Mouse (Mus musculus): ENCODE measurements around the gene Actn3. TPM values are rescaled to one million over a fixed set of nuclear protein-coding genes. Genes with fewer than 3 reads are reported as not detected.
"Not testable (repeated sequence)": the region's sequence is repeated elsewhere in the genome, so short reads cannot be mapped to it uniquely, and the experiment has no call there.

The Actn3 gene
- polyA plus RNA-seq, 1 experiment from 2014 or later, result 3.5 TPM

GRCm38 (mm10) chr19:4874613-4875012 lies 3.1 kb downstream of the Actn3 start:
- H3K9me3 ChIP-seq (ENCODE audit: control insufficient read depth, low read length); ATAC-seq; H3K4me3 ChIP-seq (ENCODE audit: low read length); H3K4me2 ChIP-seq (ENCODE audit: low read length); H3K27me3 ChIP-seq (replicated peaks; ENCODE audit: control insufficient read depth, insufficient read depth, low read length); H3K9ac ChIP-seq (ENCODE audit: low read depth, low read length); H3K27ac ChIP-seq (ENCODE audit: low read depth, low read length); H3K36me3 ChIP-seq (ENCODE audit: control insufficient read depth, insufficient read depth, low read length): not testable (repeated sequence)
- WGBS, result 89% methylated on average over 1 of the region's 1 CpGs
- peaks cover 13% of the 10 kb centered on the region for H3K4me1 ChIP-seq (ENCODE audit: control insufficient read depth, insufficient read depth, low read depth, low read length)

GRCm38 (mm10) chr19:4865147-4865546 lies 12.6 kb downstream of the Actn3 start:
- Histone ChIP-seq H3K9ac (ENCODE audit: low read depth, low read length) (peak overlapping the region; percentile 24; the same call in 1 of the 2 replicates), H3K27ac (ENCODE audit: low read depth, low read length) (no peak overlapping the region), H3K4me2 (ENCODE audit: low read length) (no peak overlapping the region), H3K27me3 (replicated peaks; ENCODE audit: control insufficient read depth, insufficient read depth, low read length) (no peaks in the 10 kb centered on the region), H3K4me3 (ENCODE audit: low read length) (no peak overlapping the region), H3K9me3 (ENCODE audit: control insufficient read depth, low read length) (no peaks in the 10 kb centered on the region), H3K4me1 (ENCODE audit: control insufficient read depth, insufficient read depth, low read depth, low read length) (no peaks in the 10 kb centered on the region), H3K36me3 (ENCODE audit: control insufficient read depth, insufficient read depth, low read length) (0 out of 2 replicates have a peak, but pooled peaks cover 6% of the 10 kb centered on the region)
- WGBS, result 6% methylated on average over 17 of the region's 17 CpGs
- no peak for ATAC-seq

GRCm38 (mm10) chr19:4863048-4863447 lies 14.7 kb downstream of the Actn3 start:
- Histone ChIP-seq H3K36me3 (ENCODE audit: control insufficient read depth, insufficient read depth, low read length) (peaks cover 10% of the 10 kb centered on the region; the same call in 1 of the 2 replicates), H3K27me3 (replicated peaks; ENCODE audit: control insufficient read depth, insufficient read depth, low read length) (no peaks in the 10 kb centered on the region), H3K4me2 (ENCODE audit: low read length) (no peak overlapping the region), H3K27ac (ENCODE audit: low read depth, low read length) (no peak overlapping the region), H3K9ac (ENCODE audit: low read depth, low read length) (no peak overlapping the region), H3K9me3 (ENCODE audit: control insufficient read depth, low read length) (no peaks in the 10 kb centered on the region), H3K4me1 (ENCODE audit: control insufficient read depth, insufficient read depth, low read depth, low read length) (no peaks in the 10 kb centered on the region), H3K4me3 (ENCODE audit: low read length) (no peak overlapping the region)
- 50% methylated on average over 6 of the region's 6 CpGs for WGBS
- no peak for ATAC-seq

- WGBS, result 83% methylated on average over 6 of the region's 6 CpGs
- no peak overlapping the region for H3K9ac ChIP-seq (ENCODE audit: low read depth, low read length)
These were observed 18.6 kb downstream of the Actn3 start for GRCm38 (mm10) chr19:4859081-4859480.

GRCm38 (mm10) chr19:4855951-4856350 lies 21.8 kb downstream of the Actn3 start:
- H3K27me3 ChIP-seq (replicated peaks; ENCODE audit: control insufficient read depth, insufficient read depth, low read length), result no peaks in the 10 kb centered on the region
- ATAC-seq, result no peak
- H3K36me3 ChIP-seq (ENCODE audit: control insufficient read depth, insufficient read depth, low read length), result peaks cover 15% of the 10 kb centered on the region; the same call in 1 of the 2 replicates
- peak overlapping the region; percentile 64 for H3K4me3 ChIP-seq (ENCODE audit: low read length)
- peak overlapping the region; percentile 81 for H3K9ac ChIP-seq (ENCODE audit: low read depth, low read length)
- peak overlapping the region; percentile 96 for H3K4me2 ChIP-seq (ENCODE audit: low read length)
- WGBS, result 72% methylated on average over 4 of the region's 4 CpGs
- H3K27ac ChIP-seq (ENCODE audit: low read depth, low read length), result no peak overlapping the region
- peaks cover 12% of the 10 kb centered on the region for H3K4me1 ChIP-seq (ENCODE audit: control insufficient read depth, insufficient read depth, low read depth, low read length)
- H3K9me3 ChIP-seq (ENCODE audit: control insufficient read depth, low read length), result no peaks in the 10 kb centered on the region

More at GRCm38 (mm10) chr19:4859081-4859480, 18.6 kb downstream of the Actn3 start:
- Histone ChIP-seq H3K27ac (ENCODE audit: low read depth, low read length) (no peak overlapping the region), H3K4me1 (ENCODE audit: control insufficient read depth, insufficient read depth, low read depth, low read length) (peaks cover 12% of the 10 kb centered on the region), H3K4me3 (ENCODE audit: low read length) (no peak overlapping the region), H3K9me3 (ENCODE audit: control insufficient read depth, low read length) (no peaks in the 10 kb centered on the region), H3K27me3 (replicated peaks; ENCODE audit: control insufficient read depth, insufficient read depth, low read length) (no peaks in the 10 kb centered on the region), H3K4me2 (ENCODE audit: low read length) (no peak overlapping the region), H3K36me3 (ENCODE audit: control insufficient read depth, insufficient read depth, low read length) (peaks cover 15% of the 10 kb centered on the region; the same call in 1 of the 2 replicates)
- ATAC-seq, result no peak

GRCm38 (mm10) chr19:4855470-4855820 lies 22.3 kb downstream of the Actn3 start:
- Histone ChIP-seq H3K4me2 (ENCODE audit: low read length) (peak overlapping the region; percentile 96), H3K27me3 (replicated peaks; ENCODE audit: control insufficient read depth, insufficient read depth, low read length) (no peaks in the 10 kb centered on the region), H3K9me3 (ENCODE audit: control insufficient read depth, low read length) (no peaks in the 10 kb centered on the region), H3K36me3 (ENCODE audit: control insufficient read depth, insufficient read depth, low read length) (peaks cover 12% of the 10 kb centered on the region; the same call in 1 of the 2 replicates), H3K27ac (ENCODE audit: low read depth, low read length) (0 out of 2 replicates have a peak overlapping the region, but pooled peaks have one; percentile 61), H3K4me1 (ENCODE audit: control insufficient read depth, insufficient read depth, low read depth, low read length) (peaks cover 12% of the 10 kb centered on the region), H3K4me3 (ENCODE audit: low read length) (peak overlapping the region; percentile 64), H3K9ac (ENCODE audit: low read depth, low read length) (peak overlapping the region; percentile 81)
- 0 out of 2 replicates have a peak, but pooled peaks have one; percentile 64 for ATAC-seq
- 2% methylated on average over 14 of the region's 14 CpGs for WGBS

- no peaks in the 10 kb centered on the region for H3K27me3 ChIP-seq (replicated peaks; ENCODE audit: control insufficient read depth, insufficient read depth, low read length)
- peaks cover 12% of the 10 kb centered on the region for H3K4me1 ChIP-seq (ENCODE audit: control insufficient read depth, insufficient read depth, low read depth, low read length)
- H3K4me3 ChIP-seq (ENCODE audit: low read length), result peak within 1 kb of the TSS; percentile 64
- peak within 1 kb of the TSS; percentile 81 for H3K9ac ChIP-seq (ENCODE audit: low read depth, low read length)
- H3K4me2 ChIP-seq (ENCODE audit: low read length), result peak within 1 kb of the TSS; percentile 96
- 4% methylated on average over 45 of the region's 45 CpGs for WGBS
- peaks cover 9% of the 10 kb centered on the region; the same call in 1 of the 2 replicates for H3K36me3 ChIP-seq (ENCODE audit: control insufficient read depth, insufficient read depth, low read length)
- H3K27ac ChIP-seq (ENCODE audit: low read depth, low read length), result 0 out of 2 replicates have a peak within 1 kb of the TSS, but pooled peaks have one; percentile 61
- no peaks in the 10 kb centered on the region for H3K9me3 ChIP-seq (ENCODE audit: control insufficient read depth, low read length)
- ATAC-seq, result peak; percentile 95
These were observed 22.9 kb downstream of the Actn3 start, which contains the start of gene Ctsf for GRCm38 (mm10) chr19:4854552-4855469. Ctsf (plus strand) TSS chr19:4855130.

- Histone ChIP-seq H3K36me3 (ENCODE audit: control insufficient read depth, insufficient read depth, low read length) (no peaks in the 10 kb centered on the region), H3K27ac (ENCODE audit: low read depth, low read length) (no peak overlapping the region), H3K27me3 (replicated peaks; ENCODE audit: control insufficient read depth, insufficient read depth, low read length) (peaks cover 2% of the 10 kb centered on the region; the same call in 1 of the 2 replicates), H3K9ac (ENCODE audit: low read depth, low read length) (no peak overlapping the region), H3K4me1 (ENCODE audit: control insufficient read depth, insufficient read depth, low read depth, low read length) (peaks cover 4% of the 10 kb centered on the region), H3K9me3 (ENCODE audit: control insufficient read depth, low read length) (no peaks in the 10 kb centered on the region), H3K4me2 (ENCODE audit: low read length) (no peak overlapping the region), H3K4me3 (ENCODE audit: low read length) (no peak overlapping the region)
- ATAC-seq, result no peak
- 34% methylated on average over 5 of the region's 5 CpGs for WGBS
These were observed 27.4 kb downstream of the Actn3 start for GRCm38 (mm10) chr19:4850281-4850680.

GRCm38 (mm10) chr19:4849800-4850199 lies 27.9 kb downstream of the Actn3 start:
- no peak overlapping the region for H3K27ac ChIP-seq (ENCODE audit: low read depth, low read length)
- no peak overlapping the region for H3K4me2 ChIP-seq (ENCODE audit: low read length)
- no peak overlapping the region for H3K9ac ChIP-seq (ENCODE audit: low read depth, low read length)
- H3K36me3 ChIP-seq (ENCODE audit: control insufficient read depth, insufficient read depth, low read length), result no peaks in the 10 kb centered on the region
- ATAC-seq, result no peak
- 54% methylated on average over 4 of the region's 4 CpGs for WGBS
- H3K4me1 ChIP-seq (ENCODE audit: control insufficient read depth, insufficient read depth, low read depth, low read length), result peaks cover 4% of the 10 kb centered on the region
- H3K4me3 ChIP-seq (ENCODE audit: low read length), result no peak overlapping the region
- H3K27me3 ChIP-seq (replicated peaks; ENCODE audit: control insufficient read depth, insufficient read depth, low read length), result peaks cover 2% of the 10 kb centered on the region; the same call in 1 of the 2 replicates
- H3K9me3 ChIP-seq (ENCODE audit: control insufficient read depth, low read length), result no peaks in the 10 kb centered on the region

All from hindbrain, embryonic 16.5 days (tissue).